Mouse (Mus musculus): Measurements from ENCODE around the gene Rgs16.

Gene Rgs16

DNA sequence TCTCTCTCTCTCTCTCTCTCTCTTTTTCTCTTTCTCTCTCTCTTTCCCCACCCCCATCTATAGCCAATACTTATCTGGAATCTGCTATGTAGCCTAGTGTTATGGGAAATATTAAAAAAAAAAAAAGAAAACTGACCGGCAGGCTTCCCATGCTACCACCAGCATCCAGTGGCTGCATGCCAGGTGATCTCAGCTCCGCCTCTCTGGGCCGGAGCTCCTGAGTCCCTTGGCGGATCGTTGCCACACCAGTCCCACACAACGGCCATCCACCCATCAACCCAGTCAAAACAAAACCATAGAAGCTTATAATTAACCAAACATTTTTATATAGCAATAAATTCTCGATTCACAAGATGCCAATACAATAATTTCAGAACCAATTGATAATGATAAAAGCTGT is 19.2 kb upstream of the Rgs16 start:
- DNase-seq (ENCODE audit: low read depth, low spot score), result no peak

DNA sequence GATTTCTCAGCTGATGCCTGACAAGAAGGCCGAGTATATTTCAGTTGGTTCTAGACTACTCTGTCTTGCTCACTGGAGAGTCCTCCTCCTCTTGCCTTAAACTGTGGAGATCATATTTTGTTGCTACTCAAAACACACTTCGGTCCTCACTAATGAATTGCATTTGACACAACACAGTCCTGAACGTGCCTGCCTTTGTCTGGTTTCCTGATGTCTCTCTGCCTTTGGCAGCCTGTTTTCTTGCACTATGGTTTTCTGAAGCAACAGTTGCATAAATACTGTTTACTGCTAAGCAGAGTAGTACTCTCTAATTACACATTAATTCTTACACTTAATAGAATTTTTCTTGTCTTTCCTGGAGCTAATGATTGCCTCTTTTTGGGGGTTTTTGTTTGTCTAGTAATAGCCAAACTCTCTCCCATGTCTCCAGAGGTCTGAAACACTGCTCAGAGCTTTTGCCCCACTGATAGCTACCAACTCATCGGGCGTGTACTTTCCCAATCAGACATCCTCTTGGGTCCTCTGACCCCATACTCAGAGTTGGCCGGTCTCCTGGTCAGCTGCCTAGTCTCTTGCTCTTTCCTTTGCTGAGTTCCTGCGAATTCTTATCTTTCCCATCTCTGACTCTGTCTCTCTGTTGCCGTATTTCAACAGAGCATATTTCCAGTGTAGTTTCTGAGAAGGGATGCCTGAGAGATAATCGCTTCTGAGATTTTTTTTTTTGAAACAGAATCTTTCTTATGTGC is 18.4 kb upstream of the Rgs16 start:
- no peak for DNase-seq (ENCODE audit: low read depth, low spot score)

DNA sequence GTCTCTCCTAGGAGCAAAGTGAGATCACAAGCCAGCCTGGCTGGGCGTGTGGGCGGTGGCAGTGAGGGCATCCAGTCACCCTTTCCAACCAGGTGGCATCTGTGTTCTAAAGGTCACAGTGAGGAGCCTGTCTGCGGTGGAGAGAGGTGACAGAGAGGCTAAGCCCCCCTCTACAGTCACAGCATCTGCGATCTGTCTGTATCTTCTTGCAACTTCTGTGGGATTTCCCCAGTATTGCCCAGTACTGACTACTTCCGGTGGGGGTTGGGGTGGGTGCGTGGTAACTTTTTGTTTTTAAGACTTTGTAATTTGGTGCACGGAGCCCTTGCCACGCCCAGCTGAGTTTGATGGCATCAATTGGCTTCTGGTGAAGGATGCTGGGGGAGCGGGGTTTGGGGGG is 16.7 kb upstream of the Rgs16 start:
- DNase-seq (ENCODE audit: low read depth, low spot score), result no peak

DNA sequence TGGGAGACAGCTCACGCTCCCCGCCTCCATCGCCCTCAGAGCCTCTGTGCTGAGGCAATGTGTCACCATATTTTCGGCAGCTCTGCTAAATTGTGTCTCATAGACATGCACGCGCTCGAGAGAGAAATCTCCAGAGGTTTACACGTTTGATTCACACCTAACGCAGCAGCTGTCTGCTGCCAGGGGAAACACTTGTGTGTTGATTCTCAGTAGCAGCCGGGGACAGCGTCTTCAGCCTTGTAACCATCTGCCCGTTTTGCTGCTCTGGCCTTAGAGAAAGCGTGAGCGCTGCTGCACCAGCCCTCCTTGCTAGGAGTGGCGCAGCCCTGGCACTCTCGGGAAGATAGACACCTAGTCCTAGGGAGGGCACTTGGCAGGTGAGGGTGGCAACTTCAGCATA is 13.5 kb upstream of the Rgs16 start:
- DNase-seq (ENCODE audit: low read depth, low spot score), result no peak

DNA sequence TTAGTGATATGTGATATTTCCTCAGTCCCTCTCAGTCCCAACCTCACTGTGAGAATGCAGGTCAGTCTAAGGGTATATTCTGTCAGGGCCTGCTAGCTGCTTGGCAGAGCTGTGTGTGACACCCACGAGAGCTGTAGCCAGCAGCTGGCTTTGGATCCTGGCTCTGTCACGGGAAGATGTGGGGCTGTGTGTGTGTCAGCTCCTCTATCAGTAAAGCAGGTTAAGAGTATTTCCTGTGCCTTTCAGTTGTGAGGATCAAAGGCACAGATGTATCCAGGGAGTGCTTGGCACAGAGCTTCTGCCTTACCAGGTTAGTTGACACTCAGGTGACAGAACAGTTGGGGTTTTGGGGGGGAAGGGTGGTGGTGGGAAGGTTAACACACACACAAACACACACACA is 10.3 kb upstream of the Rgs16 start:
- DNase-seq (ENCODE audit: low read depth, low spot score), result no peak

DNA sequence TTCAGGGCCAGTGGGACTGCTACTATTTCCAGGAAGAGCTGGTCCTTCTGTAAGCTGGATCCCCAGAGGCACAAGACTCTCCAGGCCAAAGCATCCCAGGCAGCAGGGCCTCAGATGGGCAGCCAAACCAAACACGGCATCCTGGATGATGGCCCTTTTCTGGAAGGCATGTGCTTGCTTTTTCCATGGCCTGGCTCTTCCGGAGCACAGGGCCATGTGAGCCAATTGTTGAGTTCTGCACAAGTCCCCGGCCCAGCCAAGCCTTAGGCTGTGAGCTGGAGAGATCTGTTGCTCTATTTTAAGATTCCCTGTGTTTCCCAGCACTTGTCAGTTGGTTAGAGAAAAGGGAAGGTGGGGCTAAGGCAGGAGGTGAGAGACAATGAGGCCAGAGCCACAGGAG is 9.5 kb upstream of the Rgs16 start:
- no peak for DNase-seq (ENCODE audit: low read depth, low spot score)

DNA sequence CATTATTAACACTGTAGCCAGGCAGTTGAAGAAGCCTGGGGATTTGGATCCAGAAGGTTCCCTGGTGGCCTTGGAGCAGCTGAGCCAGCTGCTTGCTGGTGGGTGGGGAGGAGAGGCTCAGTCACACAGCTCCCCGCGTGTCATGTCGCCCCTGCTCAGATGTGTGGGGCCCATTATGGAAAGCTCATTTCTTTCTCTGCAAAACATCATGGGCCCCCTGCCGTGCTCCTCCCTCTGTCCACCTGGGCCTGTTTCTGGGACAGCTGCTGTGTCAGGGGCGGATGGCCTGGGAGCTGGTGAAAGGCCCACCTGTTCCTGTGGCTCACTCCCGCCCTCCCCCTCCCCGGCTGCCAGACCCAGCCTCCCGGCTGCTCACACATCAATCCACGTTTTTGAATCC is 7.0 kb upstream of the Rgs16 start:
- DNase-seq (ENCODE audit: low read depth, low spot score), result no peak

DNA sequence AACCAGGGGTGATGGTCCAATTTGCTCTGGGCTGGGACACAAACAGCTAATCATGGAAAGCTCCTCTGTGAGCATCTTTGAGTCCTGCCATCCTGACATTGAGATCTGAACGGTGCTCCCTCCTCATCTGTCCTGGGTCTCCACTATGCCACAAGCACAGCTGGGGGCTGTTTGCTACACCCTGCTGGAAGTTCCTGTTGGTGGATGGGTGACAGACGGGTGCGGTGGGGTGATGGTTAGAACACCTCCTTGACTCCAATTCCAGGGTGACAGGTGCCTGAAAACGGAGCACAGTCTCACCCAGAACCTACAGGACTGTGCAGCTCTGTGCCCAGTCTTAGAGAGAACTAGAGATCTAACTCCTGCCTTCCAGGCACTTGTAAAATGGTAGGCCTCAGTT is 5.3 kb upstream of the Rgs16 start:
- DNase-seq (ENCODE audit: low read depth, low spot score), result no peak

DNA sequence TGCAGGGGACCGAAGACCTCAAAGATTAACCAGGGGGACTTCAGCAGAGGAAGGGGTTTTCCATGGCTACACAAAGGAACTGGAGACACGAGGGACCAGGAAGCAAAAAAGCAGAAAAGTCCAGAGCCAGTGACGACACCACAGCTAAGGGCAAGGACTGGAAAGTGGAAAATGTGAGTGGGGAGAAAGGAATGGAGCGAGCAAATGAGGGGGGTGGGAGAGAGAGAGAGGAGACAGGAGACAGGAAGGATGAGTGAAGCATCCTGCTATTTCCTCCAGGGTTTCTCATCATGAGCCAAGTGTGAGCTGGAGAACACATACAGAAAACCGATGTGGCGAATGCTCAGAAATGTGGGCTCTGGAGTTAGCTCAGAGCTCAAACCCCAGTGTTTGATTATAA is 4.1 kb upstream of the Rgs16 start:
- no peak for DNase-seq (ENCODE audit: low read depth, low spot score)

DNA sequence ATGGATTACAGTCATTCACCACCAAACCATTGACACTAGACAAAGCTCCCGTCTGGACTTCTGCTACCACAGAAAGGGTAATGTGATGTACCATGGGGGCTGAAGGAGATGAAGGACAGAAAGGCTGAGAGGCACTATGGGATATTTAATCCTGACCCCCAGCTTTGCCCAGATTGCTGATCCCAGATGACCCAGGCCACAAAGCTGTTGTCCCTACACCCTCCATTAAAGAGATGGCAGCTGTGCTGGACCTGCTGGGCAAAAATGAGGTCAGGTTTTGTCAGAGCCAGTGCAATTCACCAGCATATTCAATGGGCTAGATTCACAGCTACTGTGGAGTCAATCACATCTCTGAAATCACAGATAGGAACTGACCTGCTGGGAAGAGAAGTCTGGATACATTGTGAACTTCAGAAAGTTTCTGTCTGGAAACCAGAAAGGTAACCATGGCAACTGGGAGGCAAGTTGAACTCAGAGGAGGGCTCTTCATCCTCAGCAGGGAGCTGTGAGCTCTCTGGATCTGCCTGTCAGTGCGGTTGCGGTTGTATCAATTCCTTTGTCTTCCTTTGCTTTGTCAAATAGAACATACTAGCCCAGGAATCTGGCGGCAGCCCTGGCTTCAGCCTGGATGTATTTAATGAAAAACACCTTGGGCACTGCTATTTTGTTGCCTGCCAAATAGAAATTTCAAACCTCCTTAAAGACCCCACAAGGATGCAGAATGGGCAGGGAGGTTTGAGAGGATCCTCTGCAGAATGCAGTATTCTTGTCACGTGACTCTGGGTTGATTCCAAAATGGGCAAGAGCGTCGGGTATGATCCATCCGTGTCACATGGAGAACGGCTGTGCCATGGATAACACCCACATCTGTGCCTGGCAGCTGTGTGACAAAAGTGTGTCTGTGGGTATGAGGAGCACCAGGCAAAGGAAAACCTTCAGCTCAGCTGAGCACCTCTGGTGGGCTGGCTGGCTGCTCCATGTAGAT is 2.8 kb upstream of the Rgs16 start:
- no peak for DNase-seq (ENCODE audit: low read depth, low spot score)

DNA sequence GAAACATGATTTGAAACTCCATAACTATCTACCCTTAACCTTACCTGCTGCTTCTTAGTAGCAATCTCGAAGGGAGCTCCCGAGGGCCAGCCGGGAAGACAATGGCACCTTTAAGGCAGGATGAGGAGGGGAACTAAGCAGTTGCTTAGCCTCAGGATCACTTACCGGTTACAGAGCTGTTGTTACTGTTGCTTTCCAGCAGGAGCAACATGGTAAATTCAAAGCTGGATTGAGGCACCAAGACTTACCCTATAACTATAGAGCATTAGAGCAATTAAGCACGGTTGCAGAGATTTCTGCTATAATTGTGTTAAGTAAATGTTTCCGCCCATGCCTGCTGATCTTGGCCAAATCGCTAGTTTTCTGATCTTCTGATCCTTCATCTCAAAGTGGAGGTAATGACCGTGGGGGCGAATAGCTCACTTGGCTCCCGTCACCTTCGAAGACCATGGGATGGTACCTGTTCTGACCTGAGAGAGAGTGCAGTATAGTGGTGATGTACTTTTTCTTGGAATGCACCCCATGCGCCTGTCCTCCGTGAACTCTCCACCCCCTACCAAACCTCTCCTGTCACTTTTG is 623 bp upstream of the Rgs16 start:
- DNase-seq (ENCODE audit: low read depth, low spot score), result no peak

DNA sequence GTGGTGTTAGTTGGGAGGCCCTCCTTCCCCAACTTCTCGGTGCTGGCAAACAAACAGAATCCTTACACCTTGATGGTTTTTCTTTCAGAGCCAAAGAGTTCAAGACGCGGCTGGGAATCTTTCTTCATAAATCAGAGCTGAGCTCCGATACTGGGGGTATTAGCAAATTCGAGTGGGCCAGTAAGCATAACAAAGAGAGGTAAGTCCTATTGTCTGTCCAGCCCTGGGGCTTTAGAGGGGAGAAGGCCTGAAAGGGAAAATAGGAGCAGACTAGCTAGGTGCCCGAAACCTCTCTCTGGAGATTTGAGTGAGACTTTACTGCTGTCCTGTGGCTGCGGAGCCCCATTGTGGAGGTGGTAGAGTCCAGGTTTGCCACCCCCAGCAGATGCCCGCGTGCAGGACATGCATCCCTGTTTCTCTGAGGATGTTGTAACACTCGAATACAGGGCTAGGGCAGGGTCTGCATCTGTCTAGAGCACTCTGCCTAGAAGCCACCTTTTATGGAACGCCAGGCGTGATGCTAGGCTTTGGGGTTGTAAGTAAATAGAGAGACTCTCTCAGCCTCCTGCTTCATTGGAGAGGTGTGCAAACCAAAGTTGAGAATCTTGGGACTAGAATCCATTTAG is 739 bp downstream of the Rgs16 start:
- DNase-seq (ENCODE audit: low read depth, low spot score), result no peak

DNA sequence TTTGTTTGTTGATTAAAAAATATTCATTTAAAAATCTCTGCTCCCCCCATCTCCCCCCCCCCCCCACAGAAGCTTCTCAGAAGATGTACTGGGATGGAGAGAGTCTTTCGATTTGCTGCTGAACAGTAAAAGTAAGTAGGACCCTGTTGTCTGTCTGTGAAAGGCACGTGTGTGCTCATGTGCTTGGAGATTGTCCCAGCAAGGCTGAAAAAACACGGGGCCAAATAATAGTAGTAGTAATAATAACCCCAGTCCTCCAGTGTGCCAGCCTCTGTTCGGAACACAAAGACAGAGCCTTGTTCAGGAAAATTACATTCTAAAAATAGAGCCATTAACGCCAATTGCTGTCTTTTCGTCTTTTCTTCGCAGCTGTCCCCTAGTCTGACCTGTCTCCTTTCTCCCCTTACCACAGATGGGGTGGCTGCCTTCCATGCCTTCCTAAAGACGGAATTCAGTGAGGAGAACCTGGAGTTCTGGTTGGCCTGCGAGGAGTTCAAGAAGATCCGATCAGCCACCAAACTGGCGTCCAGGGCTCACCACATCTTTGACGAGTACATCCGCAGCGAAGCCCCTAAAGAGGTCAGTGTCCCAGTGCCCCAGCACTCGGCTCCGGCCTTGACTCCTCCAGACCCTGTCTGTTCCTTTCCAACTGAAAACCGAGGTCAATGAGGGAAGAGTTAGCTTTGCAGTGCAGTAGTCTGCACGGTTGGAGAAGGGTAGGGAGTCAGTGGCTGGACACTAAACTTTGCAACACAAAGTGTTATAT is 1.6 kb downstream of the Rgs16 start:
- DNase-seq (ENCODE audit: low read depth, low spot score), result no peak

DNA sequence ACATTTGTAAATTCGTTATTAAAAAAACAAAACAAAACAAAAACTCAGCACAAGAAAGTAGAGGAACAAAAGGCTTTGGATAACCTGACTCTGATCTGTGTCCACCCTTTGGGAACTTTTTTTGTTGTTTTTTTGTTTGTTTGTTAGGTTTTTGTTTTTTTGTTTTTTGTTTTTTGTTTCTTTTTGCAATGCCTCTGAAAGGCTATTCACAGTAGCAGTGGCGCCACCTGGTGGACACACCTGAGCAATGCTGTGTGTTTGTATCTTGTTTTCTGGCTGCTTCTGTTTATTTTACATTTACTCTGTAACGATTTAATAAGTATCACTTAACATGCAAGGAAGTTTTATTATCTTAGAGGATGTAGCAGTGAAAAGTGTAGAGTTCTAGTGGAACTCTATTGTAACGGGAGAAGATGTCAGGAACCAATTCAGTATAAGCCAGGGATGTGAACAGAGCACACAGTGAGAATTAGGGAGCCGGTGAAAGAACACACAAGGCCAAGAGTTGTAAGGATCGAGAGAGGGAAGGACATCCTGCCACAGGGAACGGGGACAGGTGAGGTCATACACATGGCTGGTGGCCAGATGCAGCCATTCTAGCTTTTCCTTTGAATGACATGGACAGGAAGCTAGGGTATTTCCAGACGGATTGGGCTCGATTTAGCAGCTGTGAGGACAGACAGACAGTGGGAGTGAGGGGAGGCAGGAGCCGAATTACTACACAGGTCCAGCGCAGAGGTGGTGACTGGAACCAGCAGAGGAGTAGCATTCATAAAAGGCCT is 2.4 kb downstream of the Rgs16 start:
- no peak for DNase-seq (ENCODE audit: low read depth, low spot score)

DNA sequence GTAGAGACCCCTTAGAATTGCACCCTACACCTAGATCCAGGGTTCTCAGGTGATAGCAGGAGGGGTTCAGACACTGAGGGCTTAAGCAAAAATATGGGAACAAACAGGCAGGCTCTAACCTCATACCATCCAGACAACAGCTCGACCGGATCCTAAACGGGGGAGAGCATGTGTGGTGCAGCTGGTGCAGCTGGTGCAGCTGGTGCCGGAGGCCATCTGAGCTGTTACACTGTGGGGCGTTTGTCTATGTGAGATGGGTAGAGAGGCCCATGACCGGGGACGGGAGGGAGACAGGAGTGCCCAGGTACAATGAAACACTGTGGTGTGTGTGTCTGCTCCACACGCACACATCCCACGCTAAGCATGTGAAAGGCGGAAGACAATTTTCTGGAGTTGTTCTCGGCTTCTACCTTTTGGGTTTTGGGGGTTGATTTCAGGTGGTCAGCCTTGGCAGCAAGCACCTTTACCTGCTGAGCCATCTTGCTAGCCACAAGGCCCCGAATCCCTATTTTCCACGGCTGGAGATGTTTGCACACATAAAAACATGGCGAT is 6.0 kb downstream of the Rgs16 start:
- no peak for DNase-seq (ENCODE audit: low read depth, low spot score)

DNA sequence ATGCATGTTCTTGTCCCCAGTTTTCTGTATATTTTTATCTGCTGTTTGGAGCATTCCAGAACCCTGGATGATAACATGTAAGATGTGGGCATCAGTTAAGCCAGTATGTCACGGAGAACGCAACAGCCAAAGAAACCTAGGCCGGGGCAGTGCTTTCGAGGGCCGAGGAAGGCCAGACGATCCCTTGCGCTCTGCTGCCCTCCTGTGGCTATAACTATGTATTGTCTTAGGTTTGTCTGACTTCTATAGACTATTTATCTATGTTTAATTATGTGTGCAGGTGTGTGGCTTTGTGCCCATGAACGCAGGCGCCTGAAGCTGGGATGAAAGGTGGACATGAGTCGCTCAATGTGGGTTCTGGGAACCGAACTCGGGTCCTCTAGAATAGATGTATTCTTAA is 6.6 kb downstream of the Rgs16 start:
- DNase-seq (ENCODE audit: low read depth, low spot score), result peak; percentile 72

DNA sequence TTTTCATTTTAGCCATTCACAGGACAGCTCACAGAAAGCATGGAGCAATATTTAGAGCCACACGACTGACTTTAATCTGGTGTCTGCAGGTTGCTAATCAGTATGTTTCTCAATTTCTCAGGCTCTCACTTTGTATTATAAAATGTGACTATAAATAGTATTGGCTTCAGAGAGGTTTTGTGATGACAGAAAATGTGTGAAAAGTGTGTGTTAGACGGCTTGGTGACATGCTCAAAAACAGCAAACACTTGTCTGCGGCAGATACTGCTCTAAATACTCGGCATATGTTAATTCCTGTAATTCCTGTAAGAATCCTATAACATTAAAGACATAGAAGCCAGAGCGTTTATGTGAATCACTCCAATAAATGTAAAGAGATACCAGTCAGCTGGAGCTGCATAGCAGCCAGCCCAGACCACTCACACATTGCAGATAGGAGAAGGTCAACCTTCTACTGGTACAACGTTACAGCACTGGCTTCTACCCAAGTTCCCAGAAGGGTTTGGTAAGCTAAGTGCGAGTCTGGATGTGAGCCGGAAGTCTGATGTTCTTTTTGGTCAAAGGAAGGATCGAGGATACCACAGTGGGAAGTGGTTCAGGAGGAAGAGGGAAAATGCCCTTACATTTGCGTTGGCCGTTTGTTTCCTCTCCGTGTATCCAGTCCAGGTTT is 7.8 kb downstream of the Rgs16 start:
- DNase-seq (ENCODE audit: low read depth, low spot score), result no peak

DNA sequence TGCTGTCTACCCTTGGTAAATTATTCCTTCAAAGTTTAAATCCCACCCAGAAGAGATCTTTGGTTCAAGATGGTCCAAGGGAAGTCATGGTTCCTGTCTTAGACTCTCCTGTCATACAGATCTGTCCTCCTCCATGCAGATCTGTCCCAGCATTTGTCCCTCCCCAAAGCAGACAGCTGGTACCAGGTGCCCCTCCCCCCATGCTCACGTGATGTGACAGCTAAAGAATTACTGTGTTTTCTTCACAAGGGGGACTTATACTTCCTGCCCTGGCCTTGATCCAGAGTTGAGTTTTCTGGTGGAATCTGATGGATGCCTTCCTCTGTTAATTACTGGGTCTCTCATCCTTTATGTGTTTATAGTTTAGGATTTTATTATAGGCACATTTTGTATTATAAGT is 8.4 kb downstream of the Rgs16 start:
- no peak for DNase-seq (ENCODE audit: low read depth, low spot score)

DNA sequence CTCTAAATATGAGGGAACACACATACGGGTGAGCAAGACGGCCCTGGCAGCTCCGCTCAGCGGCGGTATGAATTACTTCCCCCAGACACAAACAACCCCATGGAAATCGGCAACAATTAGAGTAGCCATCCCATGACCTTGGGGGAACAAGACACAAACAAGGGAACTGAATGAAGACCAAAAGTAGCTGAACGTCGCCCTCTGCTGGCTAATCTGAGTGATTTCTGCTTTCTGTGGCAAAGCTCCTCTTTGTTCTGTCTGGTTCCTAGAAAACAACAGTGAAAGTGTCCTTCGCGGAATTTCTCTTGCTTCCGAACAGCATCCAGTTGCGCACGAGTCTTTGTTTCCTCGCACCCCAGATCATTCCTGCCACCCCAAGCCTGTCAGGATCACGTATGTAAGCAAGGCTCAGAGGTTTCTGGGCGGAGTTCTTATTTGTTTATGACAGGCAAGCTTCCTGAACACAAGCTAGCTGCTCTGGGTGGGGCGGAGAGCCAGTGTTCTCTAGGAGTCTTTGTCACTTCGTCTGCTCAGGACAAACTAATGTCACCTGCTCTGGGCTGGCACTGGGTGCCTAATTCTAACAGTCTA is 9.2 kb downstream of the Rgs16 start, which contains the start of gene Rnasel:
Gene Rnasel (plus strand): TSS at position 216 of the 591 bp plus-strand sequence.
- peak; percentile 77 for DNase-seq (ENCODE audit: low read depth, low spot score)
